Mouse (Mus musculus) thymus, adult 2 months (tissue): Measurements from ENCODE around the gene Pilra. TPM values are rescaled to one million over a fixed set of nuclear protein-coding genes. Genes with fewer than 3 reads are reported as not detected.
"Not testable (repeated sequence)": the region's sequence is repeated elsewhere in the genome, so short reads cannot be mapped to it uniquely, and the experiment has no call there.

Experiments used
- DNase-seq: peaks from one replicate; pipeline ENCODE4 v3.0.0; 2021
- H3K27ac ChIP-seq: fragments of 200-500 bp; 2 replicates; pipeline ENCODE4 v1.5.1; 2012; ENCODE audit warnings: low read length, control low read depth; ENCODE audit not compliant: control insufficient read depth, insufficient read depth
- H3K27me3 ChIP-seq: fragments of 200-500 bp; 2 replicates; pipeline ENCODE4 v1.6.1; 2012; ENCODE audit warnings: mild to moderate bottlenecking, low read length, moderate library complexity, mixed read lengths; ENCODE audit not compliant: control insufficient read depth, insufficient read depth
- H3K36me3 ChIP-seq: fragments of 200-500 bp; 2 replicates; pipeline ENCODE4 v1.6.1; 2012; ENCODE audit warnings: mild to moderate bottlenecking, low read length, moderate library complexity; ENCODE audit not compliant: control insufficient read depth, insufficient read depth
- H3K4me1 ChIP-seq: fragments of 200-500 bp; replicated peaks from 2 replicates; pipeline ENCODE4 v1.6.1; 2012; ENCODE audit warnings: low read length; ENCODE audit not compliant: control insufficient read depth, insufficient read depth
- H3K4me3 ChIP-seq: fragments of 200-500 bp; 2 replicates; pipeline ENCODE4 v1.5.1; 2012; ENCODE audit warnings: mild to moderate bottlenecking, low read length, control low read depth, moderate library complexity; ENCODE audit not compliant: control insufficient read depth, insufficient read depth
- CTCF ChIP-seq: fragments of 200-500 bp; IDR thresholded peaks from 2 replicates; pipeline ENCODE4 v1.5.1; 2012; ENCODE audit warnings: mild to moderate bottlenecking, control low read depth, low read length, moderate library complexity, borderline replicate concordance; ENCODE audit not compliant: control insufficient read depth, poor library complexity, insufficient read depth; ENCODE audit errors: extremely low read depth
- POLR2A ChIP-seq: fragments of 200-500 bp; IDR thresholded peaks from 2 replicates; pipeline ENCODE4 v1.6.1; 2012; ENCODE audit warnings: mild to moderate bottlenecking, low read length, control low read depth, moderate library complexity; ENCODE audit not compliant: control insufficient read depth, poor library complexity, insufficient read depth; ENCODE audit errors: extremely low read depth
- WGBS: fragments of 180-500 bp; shearing (Covaris S2); methylation state at CpG from one replicate; pipeline ENCODE4 v1.1.7; 2018; 5-methylcytosine and 5-hydroxymethylcytosine counted together
- polyA plus RNA-seq: library from polyadenylated mRNA; depleted of rRNA; stranded (reverse); fragments of >200 nt; gene quantifications from 2 replicates; pipeline ENCODE4 v1.2.3, GENCODE M21; 2012

Pilra gene
- polyA plus RNA-seq, 1 experiment: 13.5 TPM

GRCm38 (mm10) chr5:137857960-137858710 lies 22.1 kb upstream of the Pilra start, which contains the start of gene Pilrb1:
Gene Pilrb1 (minus strand): TSS chr5:137858106.
- H3K4me3 ChIP-seq, DNase-seq, H3K36me3 ChIP-seq, H3K27ac ChIP-seq, H3K4me1 ChIP-seq, H3K27me3 ChIP-seq: not testable (repeated sequence)
- WGBS: 71% methylated on average over 2 of the region's 2 CpGs

- WGBS: 2% methylated on average over 5 of the region's 5 CpGs
- not testable (repeated sequence) for H3K4me3 ChIP-seq, H3K27ac ChIP-seq, H3K36me3 ChIP-seq, H3K27me3 ChIP-seq, H3K4me1 ChIP-seq
- peak; percentile 8 for DNase-seq
Observed at GRCm38 (mm10) chr5:137856870-137857269, 20.8 kb upstream of the Pilra start.

- H3K27me3 ChIP-seq, H3K4me1 ChIP-seq, H3K36me3 ChIP-seq, DNase-seq, H3K27ac ChIP-seq, H3K4me3 ChIP-seq: not testable (repeated sequence)
- 91% methylated on average over 3 of the region's 3 CpGs for WGBS
Observed at GRCm38 (mm10) chr5:137854907-137855306, 18.8 kb upstream of the Pilra start.

- WGBS: 92% methylated on average over 1 of the region's 1 CpGs
- not testable (repeated sequence) for H3K4me3 ChIP-seq, H3K36me3 ChIP-seq, H3K4me1 ChIP-seq, H3K27ac ChIP-seq, DNase-seq, H3K27me3 ChIP-seq
Observed at GRCm38 (mm10) chr5:137850313-137850712, 14.2 kb upstream of the Pilra start.

- H3K4me1 ChIP-seq, H3K36me3 ChIP-seq, DNase-seq, H3K27ac ChIP-seq, H3K4me3 ChIP-seq, H3K27me3 ChIP-seq: not testable (repeated sequence)
Observed at GRCm38 (mm10) chr5:137837110-137837509, 1.0 kb upstream of the Pilra start.

GRCm38 (mm10) chr5:137836611-137837010 lies 530 bp upstream of the Pilra start:
- Histone ChIP-seq H3K4me1 (no peaks in the 10 kb centered on the region), H3K36me3 (no peaks in the 10 kb centered on the region)
- no peak for DNase-seq

GRCm38 (mm10) chr5:137833500-137833899 lies 2.6 kb downstream of the Pilra start:
- TF ChIP-seq POLR2A (no peak), CTCF (no peak)
- H3K27me3 ChIP-seq: no peaks in the 10 kb centered on the region
- H3K27ac ChIP-seq: no peak overlapping the region
- 78% methylated on average over 4 of the region's 4 CpGs for WGBS
- no peak for DNase-seq
- H3K4me3 ChIP-seq: no peak overlapping the region
- no peaks in the 10 kb centered on the region for H3K4me1 ChIP-seq
- H3K36me3 ChIP-seq: no peaks in the 10 kb centered on the region

More at GRCm38 (mm10) chr5:137836611-137837010, 530 bp upstream of the Pilra start:
- Histone ChIP-seq H3K4me3 (no peak overlapping the region), H3K27ac (no peak overlapping the region), H3K27me3 (no peaks in the 10 kb centered on the region)
- no peak for TF ChIP-seq POLR2A
- TF ChIP-seq CTCF: no peak
